Mouse (Mus musculus): Measurements from ENCODE around the gene Dvl1.

Gene Dvl1

GRCm38 (mm10) chr4:155883587-155883986 is 36.4 kb downstream of the Dvl1 start:
- no peak for DNase-seq

GRCm38 (mm10) chr4:155886330-155886729 is 39.1 kb downstream of the Dvl1 start:
- no peak for DNase-seq

DNA sequence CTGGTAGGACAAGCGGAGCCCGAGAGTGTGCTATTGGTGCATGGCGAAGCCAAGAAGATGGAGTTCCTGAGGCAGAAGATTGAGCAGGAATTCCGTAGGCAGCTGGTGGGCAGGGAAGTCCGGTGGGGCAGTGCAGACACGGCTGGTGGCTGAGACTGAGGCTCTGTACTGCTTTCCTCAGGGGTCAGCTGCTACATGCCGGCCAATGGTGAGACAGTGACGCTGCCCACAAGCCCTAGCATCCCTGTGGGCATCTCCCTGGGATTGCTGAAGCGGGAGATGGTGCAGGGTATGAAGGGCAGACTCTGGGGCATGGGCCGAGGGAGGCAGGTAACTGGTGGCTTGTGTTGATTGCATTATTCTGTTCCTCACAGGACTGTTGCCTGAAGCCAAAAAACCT is 40.5 kb downstream of the Dvl1 start:
- DNase-seq, result peak in 1 of 2 experiments; percentile 9

DNA sequence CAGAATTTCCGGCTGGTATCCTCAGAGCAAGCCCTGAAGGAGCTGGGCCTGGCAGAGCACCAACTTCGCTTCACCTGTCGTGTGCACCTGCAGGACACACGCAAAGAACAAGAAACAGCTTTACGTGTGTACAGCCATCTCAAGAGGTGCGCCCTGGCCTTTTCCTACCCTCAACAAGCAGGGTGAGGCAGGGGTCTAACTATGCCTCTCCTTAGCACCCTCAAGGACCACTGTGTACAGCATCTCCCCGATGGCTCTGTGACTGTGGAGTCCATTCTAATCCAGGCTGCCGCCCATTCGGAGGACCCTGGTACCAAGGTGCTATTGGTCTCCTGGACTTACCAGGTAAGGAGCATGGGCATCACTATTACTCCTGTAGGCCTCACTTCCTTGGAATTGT is 41.0 kb downstream of the Dvl1 start:
- peak in 1 of 2 experiments; percentile 23 for DNase-seq

DNA sequence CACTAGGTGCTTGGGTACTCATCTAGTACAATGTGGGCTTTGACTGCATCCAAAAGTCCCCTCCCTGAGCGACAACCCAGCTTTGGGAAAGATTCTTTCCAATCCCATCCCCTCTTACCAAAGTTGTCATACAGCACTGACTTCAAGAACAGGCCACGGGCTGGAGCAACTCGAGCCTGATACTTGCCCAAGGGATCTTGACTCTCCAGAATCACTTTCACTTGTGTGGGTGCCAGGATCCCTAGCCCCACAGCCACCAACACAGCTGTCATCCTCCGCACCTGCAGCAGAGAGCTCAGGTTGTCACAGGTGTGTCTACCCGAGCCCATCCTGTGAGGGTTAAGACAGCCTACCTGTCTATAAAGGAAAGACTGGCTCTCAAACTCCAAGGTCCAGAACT is 42.1 kb downstream of the Dvl1 start:
- peak; percentile 4 to 6 for DNase-seq

GRCm38 (mm10) chr4:155891011-155891471 is 43.8 kb downstream of the Dvl1 start:
- peak in 1 of 2 experiments; percentile 53 for DNase-seq

GRCm38 (mm10) chr4:155891551-155892001 is 44.4 kb downstream of the Dvl1 start, which contains the start of the genes Pusl1 and Acap3:
Pusl1 (minus strand) TSS chr4:155891781.
Acap3 (plus strand) TSS chr4:155891822.
- DNase-seq, result peak; percentile 98 to 99

GRCm38 (mm10) chr4:155892017-155892416 is 44.8 kb downstream of the Dvl1 start:
- DNase-seq, result peak; percentile 91 to 96

GRCm38 (mm10) chr4:155892438-155893211 is 45.4 kb downstream of the Dvl1 start:
- DNase-seq, result no peak

GRCm38 (mm10) chr4:155893212-155893690 is 46.0 kb downstream of the Dvl1 start:
- peak; percentile 5 to 11 for DNase-seq

GRCm38 (mm10) chr4:155894311-155894881 is 47.2 kb downstream of the Dvl1 start:
- DNase-seq, result peak; percentile 51 to 67

DNA sequence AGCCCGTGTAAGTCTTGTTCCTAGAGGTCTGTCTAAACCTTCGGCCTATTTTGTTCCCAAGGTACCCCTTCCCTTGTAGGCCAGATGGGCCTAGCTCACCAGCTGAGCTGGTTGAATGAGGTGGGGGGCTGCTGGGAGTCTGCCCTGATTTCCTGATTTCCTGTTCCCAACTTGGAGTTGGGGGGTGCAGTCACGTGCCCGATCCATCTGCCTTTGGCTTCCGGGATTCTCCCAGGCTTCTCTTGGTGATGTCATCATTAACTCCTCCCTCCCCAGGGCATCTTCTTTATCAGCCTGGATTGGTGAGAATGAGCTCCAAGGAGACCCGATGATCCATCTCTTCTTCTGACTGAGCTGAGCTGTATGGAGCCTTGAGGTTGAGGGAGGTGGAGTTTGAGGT is 48.0 kb downstream of the Dvl1 start:
- DNase-seq, result peak; percentile 86 to 90

- peak in 1 of 2 experiments; percentile 15 for DNase-seq
These were observed 48.6 kb downstream of the Dvl1 start for GRCm38 (mm10) chr4:155895826-155896225.

GRCm38 (mm10) chr4:155896461-155896860 is 49.3 kb downstream of the Dvl1 start:
- peak; percentile 4 to 10 for DNase-seq

- DNase-seq, result peak; percentile 14 to 15
These were observed 51.1 kb downstream of the Dvl1 start for GRCm38 (mm10) chr4:155898318-155898717.

DNA sequence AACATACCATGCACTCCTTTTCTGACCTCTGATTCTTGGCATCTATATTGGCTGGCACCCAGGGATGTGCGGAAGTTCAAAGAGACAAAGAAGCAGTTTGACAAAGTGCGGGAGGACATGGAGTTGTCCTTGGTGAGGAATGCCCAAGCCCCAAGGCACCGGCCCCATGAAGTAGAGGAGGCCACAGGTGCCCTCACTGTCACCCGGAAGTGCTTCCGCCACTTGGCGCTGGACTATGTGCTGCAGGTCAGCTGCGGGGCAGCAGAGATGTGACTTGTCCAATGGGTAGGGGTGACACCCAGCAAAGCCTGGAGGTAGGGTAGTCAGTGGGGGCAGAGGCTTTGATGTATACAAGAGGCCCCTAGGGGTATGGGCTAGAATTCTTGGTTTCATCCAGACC is 52.2 kb downstream of the Dvl1 start:
- DNase-seq, result peak; percentile 15 to 18

DNA sequence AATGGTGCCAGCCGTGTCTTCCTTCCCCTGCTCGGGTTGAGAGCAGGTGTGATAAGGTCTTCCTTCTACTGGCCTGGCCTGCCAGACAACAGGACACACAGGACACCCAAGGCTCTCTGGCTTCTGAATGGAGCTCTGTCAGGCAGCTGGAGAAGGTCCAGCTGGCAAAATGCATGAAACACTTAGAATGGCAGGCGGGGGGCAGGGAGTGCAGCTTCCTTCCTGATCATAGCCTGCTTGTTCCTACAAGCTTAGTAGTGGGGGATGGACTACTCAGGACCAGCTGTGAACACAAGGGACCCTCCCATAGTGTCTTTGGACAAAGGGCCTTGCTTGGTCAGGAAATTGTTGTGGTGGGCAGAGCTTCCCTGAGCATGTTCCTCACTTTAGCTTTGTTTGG is 54.0 kb downstream of the Dvl1 start:
- peak; percentile 39 to 63 for DNase-seq

DNA sequence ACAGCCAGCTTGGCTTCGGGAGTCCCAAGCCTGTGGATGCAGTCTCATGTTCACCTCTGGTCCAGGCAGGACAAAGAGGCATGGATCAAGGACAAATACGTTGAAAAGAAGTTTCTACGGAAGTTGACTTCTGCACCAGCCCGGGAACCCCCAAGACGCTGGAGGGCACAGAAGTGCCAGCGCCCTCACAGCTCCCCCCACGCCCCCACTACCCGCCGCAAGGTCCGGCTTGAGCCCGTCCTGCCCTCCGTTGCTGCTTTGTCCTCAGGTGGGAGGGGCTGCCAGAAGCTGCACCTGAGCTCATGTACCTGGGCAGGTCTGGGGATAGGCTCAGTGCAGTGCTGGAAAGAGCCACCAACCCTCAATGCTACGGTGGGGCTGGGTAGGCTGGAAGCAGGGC is 56.0 kb downstream of the Dvl1 start:
- peak; percentile 4 to 20 for DNase-seq

- DNase-seq, result peak; percentile 36 to 65
These were observed 57.3 kb downstream of the Dvl1 start for GRCm38 (mm10) chr4:155904318-155905102.

DNA sequence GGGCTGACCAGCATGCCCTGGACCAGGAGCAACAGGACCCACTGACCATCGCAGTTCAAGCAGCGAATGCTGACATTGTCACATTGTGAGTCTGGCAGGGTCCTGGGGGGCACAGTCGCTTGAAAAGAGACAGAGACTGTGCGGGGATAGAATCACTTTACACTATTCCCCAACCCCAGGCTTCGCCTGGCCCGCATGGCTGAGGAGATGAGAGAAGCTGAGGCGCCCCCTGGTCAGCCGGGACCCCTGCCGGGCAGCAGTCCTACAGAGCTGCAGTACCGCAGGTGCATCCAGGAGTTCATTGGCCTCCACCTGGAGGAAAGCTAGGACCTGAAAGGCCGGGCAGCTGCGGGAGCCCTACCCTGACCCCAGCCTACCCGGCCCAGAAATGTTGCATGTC is 58.4 kb downstream of the Dvl1 start:
- DNase-seq, result peak in 1 of 2 experiments; percentile 27

GRCm38 (mm10) chr4:155906125-155906524 is 58.9 kb downstream of the Dvl1 start:
- DNase-seq, result peak; percentile 4 to 6

DNA sequence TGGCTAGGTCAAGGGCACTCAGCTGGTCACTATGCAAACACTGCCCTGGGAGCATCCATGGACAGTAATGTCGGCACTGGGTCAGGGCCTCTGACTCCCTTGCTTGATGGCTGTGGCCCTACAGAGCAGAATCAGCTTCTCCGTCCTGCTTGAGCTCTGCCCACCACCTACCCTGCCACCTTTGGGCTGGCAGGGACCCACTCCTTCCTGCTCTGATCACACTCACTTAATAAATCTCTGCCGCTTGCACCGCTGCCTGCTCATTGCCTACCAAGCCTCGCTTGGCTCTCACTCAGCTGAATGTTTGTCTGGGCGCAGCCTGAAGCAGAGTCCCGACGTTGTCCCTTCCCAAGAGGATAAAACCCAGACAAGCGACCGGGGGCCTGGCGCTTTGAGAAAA is 59.8 kb downstream of the Dvl1 start:
- peak; percentile 1 to 5 for DNase-seq

DNA sequence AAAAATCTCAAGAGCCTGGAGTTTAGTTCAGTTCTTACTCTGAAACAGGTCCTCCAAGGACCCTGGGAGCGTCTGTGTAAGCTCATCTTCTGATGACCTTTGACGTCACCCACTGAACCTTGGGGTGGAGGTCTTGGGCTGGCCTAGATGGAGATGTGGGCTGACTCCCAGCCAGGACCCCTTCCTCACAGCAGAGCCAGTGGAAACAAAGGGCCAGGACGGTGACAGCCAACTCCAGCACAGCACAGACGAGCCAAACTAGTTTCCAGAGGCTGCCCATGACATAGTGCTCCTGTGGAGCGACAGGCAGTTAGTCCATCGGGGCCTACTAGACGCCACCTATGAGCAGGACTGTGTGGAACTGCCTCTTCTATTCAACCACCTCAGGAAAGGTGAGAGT is 61.1 kb downstream of the Dvl1 start:
- peak; percentile 8 to 13 for DNase-seq

All from cerebellum, postnatal 25 days (tissue).